In the genomic region with DNA sequence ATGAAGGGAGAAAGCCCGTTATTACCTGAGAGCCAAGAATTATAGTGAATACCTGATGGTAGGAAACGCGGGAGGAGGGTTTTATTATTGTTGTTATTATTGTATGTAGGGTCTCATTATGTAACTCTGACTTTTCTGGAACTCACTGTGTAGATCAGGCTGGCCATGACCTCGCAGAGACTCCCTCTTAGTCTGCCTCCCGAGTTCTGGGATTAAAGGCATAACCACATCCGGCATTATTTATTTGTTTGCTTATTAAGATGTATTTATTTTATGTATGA, we compare ENCODE assay signal across 8 mouse cellular contexts. TPM values are rescaled to one million over a fixed set of nuclear protein-coding genes. Genes with fewer than 3 reads are reported as not detected.
DNase-seq lines count a peak whose midpoint lies in the region; ATAC-seq and TF ChIP-seq lines count a peak whose summit lies in the region.

No protein-coding gene starts in this region.

- H3K4me2 ChIP-seq in neural tube, embryonic 13.5 days, result peak overlapping the region; percentile 50

- H3K4me3 ChIP-seq in liver, adult 2 months (ENCODE audit: insufficient read depth, low read depth, low read length), result no peak overlapping the region
- no peak overlapping the region for H3K4me3 ChIP-seq in embryonic fibroblast, embryonic 13.5 days (ENCODE audit: insufficient read depth, low read length)
- peak overlapping the region; percentile 70 for H3K4me3 ChIP-seq in limb, embryonic 10.5 days
- peak overlapping the region; percentile 64 for H3K4me3 ChIP-seq in neural tube, embryonic 13.5 days

- peak; percentile 14; the same call in 1 of the 2 replicates for ATAC-seq in neural tube, embryonic 13.5 days (ENCODE audit: low read depth)
- no peak for ATAC-seq in activated CD4-positive, CD25-positive, alpha-beta regulatory T cell, adult 4 months

- 24% methylated on average over 6 of the region's 6 CpGs for WGBS in liver, adult 2 months
- WGBS in limb, embryonic 10.5 days, result 60% methylated on average over 6 of the region's 6 CpGs
- 47% methylated on average over 6 of the region's 6 CpGs for WGBS in neural tube, embryonic 13.5 days

- peaks cover 4% of the 10 kb centered on the region; the same call in 1 of the 2 replicates for H3K4me1 ChIP-seq in liver, adult 2 months (ENCODE audit: control insufficient read depth, insufficient read depth, low read length)
- H3K4me1 ChIP-seq in embryonic fibroblast, embryonic 13.5 days (ENCODE audit: control insufficient read depth, insufficient read depth, low read length), result peaks cover 2% of the 10 kb centered on the region; the same call in 1 of the 2 replicates
- H3K4me1 ChIP-seq in limb, embryonic 10.5 days, result peaks cover 10% of the 10 kb centered on the region
- peaks cover 29% of the 10 kb centered on the region for H3K4me1 ChIP-seq in neural tube, embryonic 13.5 days (replicated peaks)

- DNase-seq in liver, adult 2 months (ENCODE audit: extremely low read depth, low read depth, low spot score), result no peak
- no peak for DNase-seq in liver
- no peak for DNase-seq in limb, embryonic 10.5 days (ENCODE audit: low spot score)
- DNase-seq in B cell, adult 2 months, result no peak
- no peak for DNase-seq in gastrocnemius, postnatal 10 days

- peaks cover 13% of the 10 kb centered on the region for H3K36me3 ChIP-seq in liver, adult 2 months (ENCODE audit: control insufficient read depth, insufficient read depth, low read length)
- H3K36me3 ChIP-seq in limb, embryonic 10.5 days, result peaks cover 24% of the 10 kb centered on the region
- H3K36me3 ChIP-seq in neural tube, embryonic 13.5 days, result peaks cover 24% of the 10 kb centered on the region

- no peaks in the 10 kb centered on the region for H3K79me2 ChIP-seq in liver, adult 2 months (ENCODE audit: control insufficient read depth, insufficient read depth, low read length)

- TF ChIP-seq POLR2A in liver, adult 2 months (IDR thresholded peaks at IDR 0.05; ENCODE audit: extremely low read depth, insufficient read depth, low read length), result no peak
- TF ChIP-seq POLR2A in embryonic fibroblast, embryonic 13.5 days (IDR thresholded peaks at IDR 0.05; ENCODE audit: low read depth, low read length), result 0 out of 2 replicates have a peak, but pooled peaks have one; percentile 5

- peak overlapping the region; percentile 18; the same call in 1 of the 2 replicates for H3K27ac ChIP-seq in liver, adult 2 months (replicated peaks; ENCODE audit: insufficient read depth, low read depth, low read length)
- no peak overlapping the region for H3K27ac ChIP-seq in embryonic fibroblast, embryonic 13.5 days (ENCODE audit: insufficient read depth, low read length)
- H3K27ac ChIP-seq in limb, embryonic 10.5 days, result peak overlapping the region; percentile 90
- H3K27ac ChIP-seq in neural tube, embryonic 13.5 days (replicated peaks), result peak overlapping the region; percentile 79

- H3K9ac ChIP-seq in liver, adult 2 months (ENCODE audit: low read depth, low read length), result no peak overlapping the region
- peak overlapping the region; percentile 50; the same call in 1 of the 2 replicates for H3K9ac ChIP-seq in neural tube, embryonic 13.5 days

- no peak for TF ChIP-seq CTCF in liver, adult 2 months (IDR thresholded peaks at IDR 0.05; ENCODE audit: low read depth, low read length)
- TF ChIP-seq CTCF in embryonic fibroblast, embryonic 13.5 days (IDR thresholded peaks at IDR 0.05; ENCODE audit: borderline replicate concordance, insufficient read depth, low read length), result no peak

- no peaks in the 10 kb centered on the region for H3K27me3 ChIP-seq in liver, adult 2 months (ENCODE audit: control insufficient read depth, insufficient read depth, low read length)
- H3K27me3 ChIP-seq in limb, embryonic 10.5 days (ENCODE audit: low read depth, poor library complexity, severe bottlenecking), result no peaks in the 10 kb centered on the region
- H3K27me3 ChIP-seq in neural tube, embryonic 13.5 days, result no peaks in the 10 kb centered on the region

- no peaks in the 10 kb centered on the region for H3K9me3 ChIP-seq in limb, embryonic 10.5 days (replicated peaks)
- no peaks in the 10 kb centered on the region for H3K9me3 ChIP-seq in neural tube, embryonic 13.5 days

RNA-seq across cellular contexts. Expression of gene Nme1, which starts 0.5 kb away (rescaled TPM):
- 20.7 and 36.2 TPM in 2 replicates for total RNA-seq in liver, adult 2 months (2014; rRNA removed)
- polyA plus RNA-seq in liver, adult 2 months (2012; rRNA removed), result 73.7 and 83.2 TPM in 2 replicates
- 37.8 and 43.2 TPM in 2 replicates for polyA plus RNA-seq in embryonic fibroblast, embryonic 13.5 days (2011; ENCODE audit: insufficient read length, low read depth, missing spikeins)
- polyA plus RNA-seq in limb, embryonic 10.5 days (2016; fragmentation: Nextera tagmentation; extraction: Ambion mirVana), result 386 and 480 TPM in 2 replicates
- 302 and 356 TPM in 2 replicates for polyA plus RNA-seq in neural tube, embryonic 13.5 days (2015; fragmentation: Nextera tagmentation; extraction: Ambion mirVana)
- polyA plus RNA-seq in activated CD4-positive, CD25-positive, alpha-beta regulatory T cell, adult 4 months (2017; shearing (Covaris generic)), result 100 to 1,000 TPM; 144 to 327 TPM
- total RNA-seq in gastrocnemius, postnatal 10 days (2021), result 10 to 100 TPM; 22.9 to 23.3 TPM

RNA-seq across cellular contexts. Expression of gene Gm20390, which starts 0.7 kb away (rescaled TPM):
- total RNA-seq in liver, adult 2 months (2014; rRNA removed), result 46.7 and 64.4 TPM in 2 replicates
- 36.2 and 37.6 TPM in 2 replicates for polyA plus RNA-seq in liver, adult 2 months (2012; rRNA removed)
- polyA plus RNA-seq in embryonic fibroblast, embryonic 13.5 days (2011; ENCODE audit: insufficient read length, low read depth, missing spikeins), result 222 and 270 TPM in 2 replicates
- 578 and 666 TPM in 2 replicates for polyA plus RNA-seq in limb, embryonic 10.5 days (2016; fragmentation: Nextera tagmentation; extraction: Ambion mirVana)
- polyA plus RNA-seq in neural tube, embryonic 13.5 days (2015; fragmentation: Nextera tagmentation; extraction: Ambion mirVana), result 330 and 375 TPM in 2 replicates
- polyA plus RNA-seq in activated CD4-positive, CD25-positive, alpha-beta regulatory T cell, adult 4 months (2017; shearing (Covaris generic)), result 100 to 1,000 TPM in 1 of 2 experiments, 10 to 100 TPM in 1; 19.2 to 305 TPM
- total RNA-seq in gastrocnemius, postnatal 10 days (2021), result 10 to 100 TPM; 30.2 to 31.3 TPM

RNA-seq across cellular contexts. Expression of gene Nme2, which starts 12.7 kb away (rescaled TPM):
- 363 and 370 TPM in 2 replicates for total RNA-seq in liver, adult 2 months (2014; rRNA removed)
- polyA plus RNA-seq in liver, adult 2 months (2012; rRNA removed), result 153 and 184 TPM in 2 replicates
- polyA plus RNA-seq in embryonic fibroblast, embryonic 13.5 days (2011; ENCODE audit: insufficient read length, low read depth, missing spikeins), result 571 and 736 TPM in 2 replicates
- polyA plus RNA-seq in limb, embryonic 10.5 days (2016; fragmentation: Nextera tagmentation; extraction: Ambion mirVana), result 151 and 152 TPM in 2 replicates
- polyA plus RNA-seq in neural tube, embryonic 13.5 days (2015; fragmentation: Nextera tagmentation; extraction: Ambion mirVana), result 86.7 and 107 TPM in 2 replicates
- polyA plus RNA-seq in activated CD4-positive, CD25-positive, alpha-beta regulatory T cell, adult 4 months (2017; shearing (Covaris generic)), result 100 to 1,000 TPM; 149 to 492 TPM
- total RNA-seq in gastrocnemius, postnatal 10 days (2021), result 100 to 1,000 TPM; 511 to 591 TPM

RNA-seq across cellular contexts. Expression of gene Spag9, which starts 27.1 kb away (rescaled TPM):
- total RNA-seq in liver, adult 2 months (2014; rRNA removed), result 52.4 and 58.5 TPM in 2 replicates
- 9.8 and 12.2 TPM in 2 replicates for polyA plus RNA-seq in liver, adult 2 months (2012; rRNA removed)
- 93.7 and 103 TPM in 2 replicates for polyA plus RNA-seq in embryonic fibroblast, embryonic 13.5 days (2011; ENCODE audit: insufficient read length, low read depth, missing spikeins)
- 28.0 and 30.4 TPM in 2 replicates for polyA plus RNA-seq in limb, embryonic 10.5 days (2016; fragmentation: Nextera tagmentation; extraction: Ambion mirVana)
- 82.4 and 83.4 TPM in 2 replicates for polyA plus RNA-seq in neural tube, embryonic 13.5 days (2015; fragmentation: Nextera tagmentation; extraction: Ambion mirVana)
- polyA plus RNA-seq in activated CD4-positive, CD25-positive, alpha-beta regulatory T cell, adult 4 months (2017; shearing (Covaris generic)), result 10 to 100 TPM; 17.2 to 18.7 TPM
- total RNA-seq in gastrocnemius, postnatal 10 days (2021), result 100 to 1,000 TPM; 121 to 130 TPM

Comparison
In these comparisons a context has a peak if more than half of its experiments do, and no peak if none do; other contexts are left out.
1. H3K4me3 ChIP-seq: peak in limb, embryonic 10.5 days (single experiment) and neural tube, embryonic 13.5 days (single experiment); none in liver, adult 2 months (single experiment) and embryonic fibroblast, embryonic 13.5 days (single experiment).